Mouse (Mus musculus): Measurements from ENCODE around the gene Gm21650. TPM values are rescaled to one million over a fixed set of nuclear protein-coding genes. Genes with fewer than 3 reads are reported as not detected.
"Not testable (repeated sequence)": the region's sequence is repeated elsewhere in the genome, so short reads cannot be mapped to it uniquely, and the experiment has no call there.

Gm21650 gene
- not detected in 2 replicates for total RNA-seq (2014; rRNA removed)
- not detected in 2 replicates for polyA plus RNA-seq (2015; fragmentation: Nextera tagmentation; extraction: Ambion mirVana)

- H3K4me2 ChIP-seq (ENCODE audit: low read depth); H3K36me3 ChIP-seq (ENCODE audit: insufficient read depth); H3K4me3 ChIP-seq (ENCODE audit: low read depth, low read length); H3K27ac ChIP-seq (ENCODE audit: low read depth, low read length); ATAC-seq; H3K27me3 ChIP-seq (ENCODE audit: insufficient read depth, low read length); H3K9me3 ChIP-seq (ENCODE audit: low read length); H3K4me1 ChIP-seq (ENCODE audit: insufficient read depth); DNase-seq; H3K9ac ChIP-seq: not testable (repeated sequence)
- WGBS = no CpG with 5 or more reads among the region's 6 CpGs
These were observed at the start of gene Gm21650 for GRCm38 (mm10) chrY:77692508-77692907. TSS of gene Gm21650 (plus strand) at chrY:77692808.
